Mouse (Mus musculus): ENCODE measurements around the gene Zmym6. TPM values are rescaled to one million over a fixed set of nuclear protein-coding genes. Genes with fewer than 3 reads are reported as not detected.

Gene Zmym6
- 36.3 and 38.8 TPM in 2 replicates for polyA plus RNA-seq (2015; fragmentation: Nextera tagmentation; extraction: Ambion mirVana)

DNA sequence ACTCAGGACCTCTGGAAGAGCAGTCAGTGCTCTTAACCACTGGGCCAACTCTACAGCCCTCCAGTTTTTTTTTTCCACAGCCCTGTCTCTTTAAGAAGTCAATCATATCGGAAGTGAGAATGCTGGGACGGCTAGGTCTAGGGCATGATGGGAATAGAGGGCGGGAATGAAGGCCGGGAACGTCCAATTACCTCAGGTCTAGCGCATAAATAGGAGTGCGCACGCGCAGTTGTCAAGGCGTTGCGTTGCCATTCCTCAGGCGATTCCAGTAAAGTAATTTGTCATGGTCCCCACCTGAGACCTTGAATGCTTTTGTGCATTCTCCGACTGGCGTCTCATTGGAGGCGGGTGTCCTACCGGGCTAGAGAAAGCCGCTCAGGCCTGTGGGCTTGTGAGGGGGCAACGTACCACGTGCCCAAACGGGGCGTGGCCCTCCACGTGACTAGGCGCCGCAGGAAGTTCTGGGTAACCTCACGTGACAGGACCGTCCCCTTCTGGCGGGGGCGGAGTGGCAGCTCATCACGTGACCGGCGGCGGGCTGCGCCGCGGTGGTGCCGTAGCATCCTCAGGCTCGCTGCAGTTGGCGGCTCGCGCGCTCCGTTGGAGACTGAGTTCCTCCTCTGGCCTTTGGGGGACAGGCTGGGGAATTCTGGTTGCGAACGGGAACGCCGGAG is at the start of gene Zmym6:
TSS of gene Zmym6 (plus strand) at position 509 of the 674 bp plus-strand sequence.
- Histone ChIP-seq H3K27ac (ENCODE audit: low read length) (peak within 1 kb of the TSS; percentile 80), H3K36me3 (ENCODE audit: control insufficient read depth, insufficient read depth) (no peaks in the 10 kb centered on the region), H3K4me1 (replicated peaks; ENCODE audit: control insufficient read depth, insufficient read depth, low read length) (peaks cover 7% of the 10 kb centered on the region), H3K9ac (replicated peaks; ENCODE audit: low read depth, low read length) (peak within 1 kb of the TSS; percentile 64), H3K9me3 (ENCODE audit: control insufficient read depth, low read length) (no peaks in the 10 kb centered on the region), H3K27me3 (replicated peaks; ENCODE audit: control insufficient read depth, insufficient read depth, low read length) (no peaks in the 10 kb centered on the region), H3K4me2 (ENCODE audit: low read length) (peak within 1 kb of the TSS; percentile 79), H3K4me3 (replicated peaks; ENCODE audit: low read length) (peak within 1 kb of the TSS; percentile 59)
- under 1% methylated on average over 46 of the region's 46 CpGs for WGBS
- ATAC-seq, result peak; percentile 97

DNA sequence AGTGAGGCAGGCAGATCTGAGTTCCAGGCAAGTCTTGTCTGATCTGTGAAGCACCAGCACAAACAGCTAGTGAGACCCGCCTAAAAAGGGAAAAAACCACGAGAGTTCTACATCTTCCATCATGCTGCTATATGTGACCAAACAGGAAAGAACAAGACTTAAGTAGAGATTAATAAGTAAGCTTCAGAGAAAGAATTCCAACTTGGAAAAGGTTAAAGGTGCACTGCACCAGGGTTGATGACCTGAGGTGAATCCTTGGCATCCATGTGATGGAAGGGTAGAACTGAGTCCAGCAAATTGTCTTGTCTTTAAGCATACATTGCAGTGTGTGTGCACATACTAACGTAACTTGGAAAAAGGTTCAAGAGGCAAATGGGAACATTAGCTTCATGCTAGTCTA is 40.0 kb upstream of the Zmym6 start:
- ATAC-seq, result no peak
- 94% methylated on average over 3 of the region's 3 CpGs for WGBS
- no peak overlapping the region for H3K9ac ChIP-seq (replicated peaks; ENCODE audit: low read depth, low read length)

DNA sequence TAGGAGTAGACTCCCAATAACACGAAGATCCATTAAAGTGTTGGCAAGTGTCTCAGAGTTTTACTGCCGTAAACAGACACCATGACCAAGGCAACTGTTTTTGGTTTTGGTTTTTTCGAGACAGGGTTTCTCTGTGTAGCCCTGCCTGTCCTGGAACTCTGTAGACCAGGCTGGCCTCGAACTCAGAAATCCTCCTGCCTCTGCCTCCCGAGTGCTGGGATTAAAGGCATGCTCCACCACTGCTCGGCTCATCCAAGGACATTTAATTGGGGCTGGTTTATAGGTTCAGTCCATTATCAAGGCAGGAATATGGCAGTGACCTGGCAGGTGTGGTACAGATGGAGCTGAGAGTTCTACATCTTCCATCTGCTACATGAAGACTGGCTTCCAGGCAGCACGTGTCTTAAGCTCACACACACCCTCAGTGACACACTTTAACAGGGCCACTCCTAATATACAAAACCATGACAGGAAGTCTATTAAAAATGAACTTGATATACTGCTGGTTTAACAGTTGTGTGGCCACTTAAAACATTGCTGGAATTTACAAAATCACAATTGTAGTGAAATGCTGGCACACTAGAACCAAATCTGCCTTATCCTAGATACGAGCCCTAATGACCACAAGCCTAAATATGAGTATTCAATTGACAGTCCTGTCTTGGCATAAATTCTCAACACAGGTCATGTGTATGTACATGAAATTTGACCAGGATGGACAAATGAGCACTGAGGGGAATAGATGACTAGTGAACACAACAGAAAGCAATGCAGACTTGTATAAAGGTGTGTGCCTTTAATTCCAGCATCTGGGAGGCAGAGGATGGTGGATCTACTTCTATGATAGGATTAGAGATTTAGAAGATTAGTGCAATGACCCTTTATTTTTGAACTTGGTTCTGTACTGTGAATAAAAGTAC is 39.0 kb upstream of the Zmym6 start:
- Histone ChIP-seq H3K4me2 (ENCODE audit: low read length) (no peak overlapping the region), H3K9me3 (ENCODE audit: control insufficient read depth, low read length) (no peaks in the 10 kb centered on the region), H3K4me1 (replicated peaks; ENCODE audit: control insufficient read depth, insufficient read depth, low read length) (peaks cover 4% of the 10 kb centered on the region; the same call in 1 of the 2 replicates), H3K27ac (ENCODE audit: low read length) (no peak overlapping the region), H3K4me3 (replicated peaks; ENCODE audit: low read length) (no peak overlapping the region), H3K9ac (replicated peaks; ENCODE audit: low read depth, low read length) (no peak overlapping the region), H3K36me3 (ENCODE audit: control insufficient read depth, insufficient read depth) (peaks cover 46% of the 10 kb centered on the region), H3K27me3 (replicated peaks; ENCODE audit: control insufficient read depth, insufficient read depth, low read length) (no peaks in the 10 kb centered on the region)
- 84% methylated on average over 8 of the region's 8 CpGs for WGBS
- no peak for ATAC-seq

More for the DNA sequence above, 40.0 kb upstream of the Zmym6 start:
- Histone ChIP-seq H3K4me3 (replicated peaks; ENCODE audit: low read length) (no peak overlapping the region), H3K36me3 (ENCODE audit: control insufficient read depth, insufficient read depth) (peaks cover 53% of the 10 kb centered on the region), H3K27ac (ENCODE audit: low read length) (no peak overlapping the region), H3K4me2 (ENCODE audit: low read length) (no peak overlapping the region), H3K9me3 (ENCODE audit: control insufficient read depth, low read length) (no peaks in the 10 kb centered on the region), H3K27me3 (replicated peaks; ENCODE audit: control insufficient read depth, insufficient read depth, low read length) (no peaks in the 10 kb centered on the region), H3K4me1 (replicated peaks; ENCODE audit: control insufficient read depth, insufficient read depth, low read length) (peaks cover 4% of the 10 kb centered on the region; the same call in 1 of the 2 replicates)

DNA sequence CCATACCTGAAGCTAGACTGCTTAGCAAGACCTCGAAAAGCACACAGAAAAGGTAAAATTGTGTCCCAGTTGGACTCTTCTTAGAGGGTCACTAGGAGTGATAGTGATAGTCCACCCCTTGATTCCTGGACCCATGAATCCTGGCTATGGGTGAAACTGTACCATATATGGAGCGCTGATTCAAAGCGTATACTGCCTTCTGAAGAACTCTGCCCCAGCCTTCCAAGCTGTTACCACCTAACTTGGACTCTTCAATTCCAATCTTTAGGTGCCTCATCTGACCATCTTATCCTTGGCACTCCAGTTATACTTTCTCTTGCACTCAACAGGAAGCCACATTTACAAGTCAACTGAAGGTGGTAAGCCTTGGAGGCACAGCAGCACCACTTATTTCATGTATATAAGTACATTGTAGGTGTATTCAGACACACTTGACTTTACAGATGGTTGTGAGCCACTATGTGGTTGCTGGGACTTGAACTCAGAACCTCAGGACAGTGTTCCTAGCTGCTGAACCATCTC is 38.3 kb upstream of the Zmym6 start:
- H3K4me1 ChIP-seq (replicated peaks; ENCODE audit: control insufficient read depth, insufficient read depth, low read length), result 0 out of 2 replicates have a peak, but pooled peaks cover 2% of the 10 kb centered on the region
- H3K36me3 ChIP-seq (ENCODE audit: control insufficient read depth, insufficient read depth), result peaks cover 39% of the 10 kb centered on the region
- H3K4me3 ChIP-seq (replicated peaks; ENCODE audit: low read length), result no peak overlapping the region
- no peak overlapping the region for H3K4me2 ChIP-seq (ENCODE audit: low read length)
- no peak overlapping the region for H3K27ac ChIP-seq (ENCODE audit: low read length)
- WGBS, result 83% methylated on average over 3 of the region's 3 CpGs
- no peaks in the 10 kb centered on the region for H3K9me3 ChIP-seq (ENCODE audit: control insufficient read depth, low read length)
- no peak overlapping the region for H3K9ac ChIP-seq (replicated peaks; ENCODE audit: low read depth, low read length)
- no peaks in the 10 kb centered on the region for H3K27me3 ChIP-seq (replicated peaks; ENCODE audit: control insufficient read depth, insufficient read depth, low read length)
- ATAC-seq, result no peak

DNA sequence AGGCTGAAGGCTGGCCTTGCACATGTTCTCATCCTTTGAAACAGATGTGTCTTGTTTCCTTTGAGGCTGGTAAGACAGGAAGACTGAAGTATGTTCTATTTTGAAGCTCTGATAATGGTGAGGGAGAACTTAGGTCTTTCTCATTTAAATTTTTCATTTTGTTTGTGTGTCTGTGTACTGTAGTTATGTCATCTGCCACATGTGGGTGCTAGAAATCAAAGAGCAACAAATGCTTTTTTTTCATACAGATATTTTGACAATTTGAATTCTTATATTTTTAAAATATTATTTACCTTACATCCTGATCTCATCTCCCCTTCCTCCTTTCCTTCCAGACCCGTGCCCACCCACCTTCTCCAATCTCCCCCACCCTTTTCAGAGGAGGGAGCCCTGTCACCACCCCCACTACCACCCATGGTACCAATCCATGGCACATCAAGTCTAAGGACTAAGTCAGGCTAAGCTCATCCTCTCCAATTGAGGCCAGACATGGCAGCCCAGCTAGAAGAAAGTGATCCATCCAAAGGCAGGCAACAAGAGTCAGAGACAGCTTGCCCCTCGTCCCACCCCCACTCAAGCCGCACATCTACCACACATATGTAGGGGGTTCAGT is 37.2 kb upstream of the Zmym6 start:
- H3K4me1 ChIP-seq (replicated peaks; ENCODE audit: control insufficient read depth, insufficient read depth, low read length), result no peaks in the 10 kb centered on the region
- H3K27ac ChIP-seq (ENCODE audit: low read length), result no peak overlapping the region
- H3K4me2 ChIP-seq (ENCODE audit: low read length), result no peak overlapping the region
- H3K36me3 ChIP-seq (ENCODE audit: control insufficient read depth, insufficient read depth), result peaks cover 38% of the 10 kb centered on the region
- no peak overlapping the region for H3K9ac ChIP-seq (replicated peaks; ENCODE audit: low read depth, low read length)
- 73% methylated on average over 3 of the region's 3 CpGs for WGBS
- peak; percentile 45; the same call in 1 of the 2 replicates for ATAC-seq
- no peaks in the 10 kb centered on the region for H3K9me3 ChIP-seq (ENCODE audit: control insufficient read depth, low read length)
- H3K27me3 ChIP-seq (replicated peaks; ENCODE audit: control insufficient read depth, insufficient read depth, low read length), result no peaks in the 10 kb centered on the region
- H3K4me3 ChIP-seq (replicated peaks; ENCODE audit: low read length), result no peak overlapping the region

DNA sequence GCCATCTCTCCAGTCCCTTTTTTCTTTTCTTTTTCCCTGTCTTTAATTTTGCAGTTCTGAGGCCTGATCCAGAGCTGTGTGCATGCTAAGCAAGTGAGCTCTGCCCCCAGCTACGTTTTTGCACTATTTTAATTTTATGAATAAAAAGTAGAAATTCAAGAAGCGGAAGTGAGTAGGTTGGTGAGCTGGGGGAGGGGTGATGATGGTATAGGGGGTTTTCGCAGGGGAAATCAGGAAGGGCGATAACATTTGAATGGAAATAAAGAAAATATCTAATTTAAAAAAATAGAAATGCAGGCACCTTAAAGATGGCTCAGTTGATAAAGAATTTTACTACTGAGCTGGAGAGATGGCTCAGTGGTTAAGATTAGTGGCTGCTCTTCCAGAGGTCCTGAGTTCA is 33.6 kb upstream of the Zmym6 start:
- 87% methylated on average over 4 of the region's 4 CpGs for WGBS
- Histone ChIP-seq H3K9me3 (ENCODE audit: control insufficient read depth, low read length) (no peaks in the 10 kb centered on the region), H3K9ac (replicated peaks; ENCODE audit: low read depth, low read length) (no peak overlapping the region), H3K27ac (ENCODE audit: low read length) (no peak overlapping the region), H3K4me2 (ENCODE audit: low read length) (no peak overlapping the region), H3K36me3 (ENCODE audit: control insufficient read depth, insufficient read depth) (peaks cover 29% of the 10 kb centered on the region), H3K27me3 (replicated peaks; ENCODE audit: control insufficient read depth, insufficient read depth, low read length) (no peaks in the 10 kb centered on the region), H3K4me1 (replicated peaks; ENCODE audit: control insufficient read depth, insufficient read depth, low read length) (no peaks in the 10 kb centered on the region), H3K4me3 (replicated peaks; ENCODE audit: low read length) (no peak overlapping the region)
- ATAC-seq, result no peak

DNA sequence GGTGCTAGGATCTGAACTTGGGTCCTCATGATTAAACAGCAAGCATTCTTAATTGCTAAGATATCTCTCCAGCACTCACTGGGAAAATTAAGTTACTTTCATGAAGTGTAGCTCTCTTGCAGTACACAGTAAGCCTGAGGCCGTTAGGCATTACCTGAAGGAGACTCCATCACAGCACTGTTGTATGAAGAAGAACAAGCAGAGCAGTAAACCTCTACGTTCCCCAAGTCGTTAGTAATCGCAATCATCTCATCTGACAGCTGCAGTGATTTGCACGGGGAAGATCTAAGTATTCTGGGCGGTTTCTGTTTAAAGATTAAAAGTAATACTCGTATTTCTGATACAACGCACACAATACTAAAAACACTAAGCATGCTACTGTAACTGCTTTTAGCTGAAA is 26.1 kb upstream of the Zmym6 start:
- ATAC-seq, result no peak
- Histone ChIP-seq H3K4me1 (replicated peaks; ENCODE audit: control insufficient read depth, insufficient read depth, low read length) (no peaks in the 10 kb centered on the region), H3K4me2 (ENCODE audit: low read length) (no peak overlapping the region), H3K36me3 (ENCODE audit: control insufficient read depth, insufficient read depth) (peaks cover 30% of the 10 kb centered on the region), H3K27ac (ENCODE audit: low read length) (no peak overlapping the region), H3K27me3 (replicated peaks; ENCODE audit: control insufficient read depth, insufficient read depth, low read length) (no peaks in the 10 kb centered on the region), H3K9ac (replicated peaks; ENCODE audit: low read depth, low read length) (no peak overlapping the region), H3K9me3 (ENCODE audit: control insufficient read depth, low read length) (no peaks in the 10 kb centered on the region), H3K4me3 (replicated peaks; ENCODE audit: low read length) (no peak overlapping the region)
- 79% methylated on average over 8 of the region's 8 CpGs for WGBS

DNA sequence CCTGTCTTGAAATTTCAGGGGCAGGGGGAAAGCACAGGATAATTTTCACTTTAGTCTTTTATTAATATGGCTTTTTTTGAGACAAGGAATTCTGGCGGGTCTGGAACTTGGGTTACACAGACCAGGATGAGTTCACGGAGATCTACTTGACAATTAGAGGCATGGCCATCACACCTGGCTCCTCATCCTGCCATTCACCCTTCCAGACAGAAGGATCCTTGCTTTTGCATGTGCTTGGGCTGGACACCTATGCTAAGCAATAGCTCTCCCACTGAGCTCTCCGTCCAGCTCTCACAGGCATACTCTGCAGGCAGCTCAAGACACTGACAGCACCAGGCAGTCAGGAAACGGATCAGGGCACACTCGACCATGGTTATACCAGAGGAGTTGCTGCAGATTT is 24.1 kb upstream of the Zmym6 start:
- H3K9ac ChIP-seq (replicated peaks; ENCODE audit: low read depth, low read length), result no peak overlapping the region
- H3K4me1 ChIP-seq (replicated peaks; ENCODE audit: control insufficient read depth, insufficient read depth, low read length), result no peaks in the 10 kb centered on the region
- no peak overlapping the region for H3K4me2 ChIP-seq (ENCODE audit: low read length)
- no peaks in the 10 kb centered on the region for H3K27me3 ChIP-seq (replicated peaks; ENCODE audit: control insufficient read depth, insufficient read depth, low read length)
- H3K27ac ChIP-seq (ENCODE audit: low read length), result no peak overlapping the region
- ATAC-seq, result no peak
- no peak overlapping the region for H3K4me3 ChIP-seq (replicated peaks; ENCODE audit: low read length)
- no peaks in the 10 kb centered on the region for H3K9me3 ChIP-seq (ENCODE audit: control insufficient read depth, low read length)
- H3K36me3 ChIP-seq (ENCODE audit: control insufficient read depth, insufficient read depth), result peaks cover 24% of the 10 kb centered on the region
- 95% methylated on average over 5 of the region's 5 CpGs for WGBS
